Mouse (Mus musculus): Measurements from ENCODE around the gene Pram1. TPM values are rescaled to one million over a fixed set of nuclear protein-coding genes. Genes with fewer than 3 reads are reported as not detected.

Pram1 gene
- not detected for polyA plus RNA-seq (2014; fragmentation: Illumina TruSeq; extraction: RNeasy Lipid Tissue Mini Kit (QIAGEN cat#74804); ENCODE audit: low read depth, low replicate concordance)

DNA sequence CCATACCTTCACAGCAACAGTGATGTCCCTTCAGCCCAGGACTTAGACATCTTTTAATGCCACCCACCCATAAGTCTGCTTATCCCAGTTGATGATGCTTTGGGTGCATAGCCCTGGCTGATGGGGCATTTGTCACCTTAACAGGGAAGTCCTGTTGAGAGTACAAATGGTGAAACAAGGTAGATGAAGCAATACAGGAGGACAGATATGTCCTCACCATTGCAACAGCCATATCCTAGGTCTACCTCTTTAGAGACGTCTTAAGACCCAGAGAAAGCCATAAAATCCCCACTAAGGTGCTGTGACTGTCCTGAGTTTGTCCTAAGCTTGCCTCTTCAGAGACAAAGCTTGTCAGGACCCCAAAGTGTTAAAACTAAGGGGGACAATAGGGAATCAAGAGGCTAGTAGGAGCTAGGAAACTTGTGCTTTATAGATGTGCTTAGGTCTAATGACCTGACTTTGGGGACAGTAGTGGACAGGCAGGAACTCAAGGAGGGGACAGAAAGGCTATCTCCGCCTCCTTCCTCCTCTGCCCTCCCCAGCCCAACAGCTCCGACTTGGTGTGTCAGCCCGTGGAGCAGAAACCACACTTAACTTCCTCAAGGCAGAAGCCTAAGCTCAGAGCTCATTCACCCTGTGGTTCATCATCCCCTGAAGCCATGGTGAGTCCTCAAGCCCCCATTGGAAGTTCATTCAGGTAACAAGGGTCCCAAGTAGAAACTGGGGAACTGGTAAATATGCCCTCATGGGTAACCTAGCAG, at the start of gene Pram1:
Gene Pram1 (plus strand): TSS at position 541 of the 761 bp plus-strand sequence.

DNA sequence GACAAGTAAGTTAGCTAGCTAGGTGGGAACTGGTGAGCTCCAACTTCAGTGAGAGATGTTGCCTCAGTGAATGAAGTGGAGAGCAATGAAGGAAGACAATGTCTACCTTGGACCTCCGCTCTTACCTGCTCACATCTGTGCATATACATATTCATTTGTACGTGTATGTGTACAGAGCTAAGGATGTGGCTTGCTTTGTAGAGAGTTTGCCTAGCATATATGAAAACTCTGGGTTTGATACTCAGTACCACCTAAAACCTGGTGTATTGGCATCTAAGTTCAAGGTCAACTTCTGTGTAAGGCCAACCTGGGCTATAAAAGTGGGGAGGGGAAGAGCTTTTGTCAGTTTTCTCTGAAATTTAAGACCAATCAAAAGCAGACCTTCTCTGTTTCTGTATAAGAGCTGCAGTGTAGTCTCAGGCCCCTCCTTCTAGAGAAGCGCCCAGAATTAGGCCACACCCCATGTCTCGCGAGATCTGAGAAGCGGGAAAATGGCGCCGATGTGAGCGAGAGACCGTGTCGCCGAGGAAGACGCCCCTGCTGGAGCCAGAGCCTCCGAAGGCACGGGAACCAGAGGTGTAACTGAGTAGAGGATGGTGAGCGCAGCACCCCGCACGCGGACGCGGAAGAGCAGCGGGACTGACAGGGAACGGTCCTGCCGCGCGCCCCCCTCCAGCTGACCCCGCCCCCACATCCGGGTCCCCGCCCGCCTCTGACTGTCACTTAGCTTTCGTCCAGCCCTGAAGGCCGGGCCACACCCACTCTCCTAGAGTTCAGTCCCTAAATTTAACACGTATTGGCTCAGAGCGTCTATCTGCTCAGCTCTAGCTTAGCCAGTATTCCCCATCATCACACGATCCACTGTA, 9.0 kb upstream of the Pram1 start, which contains the start of gene Zfp414:
Gene Zfp414 (plus strand): TSS at position 470 of the 866 bp plus-strand sequence.

DNA sequence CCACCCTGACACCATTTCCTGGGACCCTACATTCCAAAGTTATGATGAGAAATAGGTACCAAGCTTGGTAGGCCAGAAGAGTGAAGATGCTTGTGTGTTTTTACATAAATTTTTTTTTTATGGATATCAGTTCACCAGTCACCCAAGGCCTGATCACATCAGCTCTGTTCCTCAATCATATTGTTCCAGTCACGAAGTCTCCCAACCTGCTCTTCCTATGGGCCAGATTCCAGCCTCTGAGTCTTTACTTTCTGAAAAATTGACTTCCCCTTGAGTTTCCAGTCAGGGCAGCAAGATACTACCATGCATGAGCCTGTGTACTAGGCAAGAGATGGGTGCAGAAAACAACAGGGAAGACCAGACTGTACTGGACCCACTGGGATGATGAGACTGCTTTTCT, 48.9 kb downstream of the Pram1 start, which contains the start of gene Hnrnpm:
Gene Hnrnpm (minus strand): TSS at position 101 of the 400 bp plus-strand sequence.

Other genes starting within 250 kb of the Pram1 start
- gene Zfp101, start 243.4 kb upstream of the Pram1 start, polyA plus RNA-seq (2014; fragmentation: Illumina TruSeq; extraction: RNeasy Lipid Tissue Mini Kit (QIAGEN cat#74804); ENCODE audit: low read depth, low replicate concordance) = 28.3 TPM
- gene Actl9, start 205.2 kb upstream of the Pram1 start, polyA plus RNA-seq (2014; fragmentation: Illumina TruSeq; extraction: RNeasy Lipid Tissue Mini Kit (QIAGEN cat#74804); ENCODE audit: low read depth, low replicate concordance) = not detected
- gene Adamts10, start 113.9 kb upstream of the Pram1 start, polyA plus RNA-seq (2014; fragmentation: Illumina TruSeq; extraction: RNeasy Lipid Tissue Mini Kit (QIAGEN cat#74804); ENCODE audit: low read depth, low replicate concordance) = 1.6 TPM
- gene Myo1f, start 82.3 kb upstream of the Pram1 start, polyA plus RNA-seq (2014; fragmentation: Illumina TruSeq; extraction: RNeasy Lipid Tissue Mini Kit (QIAGEN cat#74804); ENCODE audit: low read depth, low replicate concordance) = not detected
- gene Zfp414, start 9.0 kb upstream of the Pram1 start, polyA plus RNA-seq (2014; fragmentation: Illumina TruSeq; extraction: RNeasy Lipid Tissue Mini Kit (QIAGEN cat#74804); ENCODE audit: low read depth, low replicate concordance) = 1.1 TPM
- 305 TPM for gene Hnrnpm, start 48.8 kb downstream of the Pram1 start, polyA plus RNA-seq (2014; fragmentation: Illumina TruSeq; extraction: RNeasy Lipid Tissue Mini Kit (QIAGEN cat#74804); ENCODE audit: low read depth, low replicate concordance)
- 18.5 TPM for gene March2, start 80.6 kb downstream of the Pram1 start, polyA plus RNA-seq (2014; fragmentation: Illumina TruSeq; extraction: RNeasy Lipid Tissue Mini Kit (QIAGEN cat#74804); ENCODE audit: low read depth, low replicate concordance)
- gene Rab11b, start 122.5 kb downstream of the Pram1 start, polyA plus RNA-seq (2014; fragmentation: Illumina TruSeq; extraction: RNeasy Lipid Tissue Mini Kit (QIAGEN cat#74804); ENCODE audit: low read depth, low replicate concordance) = 15.2 TPM
- gene Angptl4, start 143.8 kb downstream of the Pram1 start, polyA plus RNA-seq (2014; fragmentation: Illumina TruSeq; extraction: RNeasy Lipid Tissue Mini Kit (QIAGEN cat#74804); ENCODE audit: low read depth, low replicate concordance) = 1.4 TPM
- 10.2 TPM for gene Kank3, start 172.5 kb downstream of the Pram1 start, polyA plus RNA-seq (2014; fragmentation: Illumina TruSeq; extraction: RNeasy Lipid Tissue Mini Kit (QIAGEN cat#74804); ENCODE audit: low read depth, low replicate concordance)
- gene Rps28, start 186.5 kb downstream of the Pram1 start, polyA plus RNA-seq (2014; fragmentation: Illumina TruSeq; extraction: RNeasy Lipid Tissue Mini Kit (QIAGEN cat#74804); ENCODE audit: low read depth, low replicate concordance) = 57.1 TPM
- gene Ndufa7, start 186.5 kb downstream of the Pram1 start, polyA plus RNA-seq (2014; fragmentation: Illumina TruSeq; extraction: RNeasy Lipid Tissue Mini Kit (QIAGEN cat#74804); ENCODE audit: low read depth, low replicate concordance) = 17.8 TPM
- gene Cd320, start 205.0 kb downstream of the Pram1 start, polyA plus RNA-seq (2014; fragmentation: Illumina TruSeq; extraction: RNeasy Lipid Tissue Mini Kit (QIAGEN cat#74804); ENCODE audit: low read depth, low replicate concordance) = 6.0 TPM
- gene Gm7029, start 235.8 kb downstream of the Pram1 start, polyA plus RNA-seq (2014; fragmentation: Illumina TruSeq; extraction: RNeasy Lipid Tissue Mini Kit (QIAGEN cat#74804); ENCODE audit: low read depth, low replicate concordance) = not detected